Comparison of ENCODE assay signal across 21 mouse cellular contexts in the genomic region with DNA sequence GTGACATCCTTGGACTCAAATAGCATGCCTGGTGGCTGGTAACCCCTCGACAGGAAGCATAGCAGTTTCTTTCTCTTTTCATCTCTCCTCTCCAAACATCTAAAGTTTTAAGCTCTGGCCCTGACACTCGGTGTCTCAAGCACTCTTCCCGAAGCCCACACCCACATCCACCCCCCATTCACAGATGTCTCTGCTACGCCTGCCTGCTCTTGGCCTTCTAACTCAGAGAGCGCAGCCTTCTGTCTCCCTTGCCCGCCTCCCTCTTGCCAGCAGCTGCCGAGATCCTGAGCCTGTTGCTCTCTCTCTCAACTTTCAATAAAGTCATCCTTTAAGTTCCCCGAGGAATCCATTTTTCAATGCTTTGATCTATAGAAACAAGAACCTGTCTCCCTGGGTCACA.
A peak's percentile ranks its signal among the peaks of the same experiment; 100 is the strongest.
DNase-seq lines count a peak whose midpoint lies in the region; TF ChIP-seq lines count a peak whose summit lies in the region.
"Had no signal": no experiment of that assay in that cellular context is flagged by ENCODE, and none has a peak within 500 bp of the region (broad histone marks: within the 10 kb centered on the region; RNA-seq: fewer than 3 reads in every experiment).

No protein-coding gene starts in this region.

- H3K4me1 ChIP-seq in heart, embryonic 10.5 days = peaks cover 56% of the 10 kb centered on the region
- peaks cover 58% of the 10 kb centered on the region for H3K4me1 ChIP-seq in embryonic facial prominence, embryonic 10.5 days
- H3K4me1 ChIP-seq in limb, embryonic 10.5 days = peaks cover 43% of the 10 kb centered on the region
- H3K4me1 ChIP-seq: liver, embryonic 15.5 days; megakaryocyte, embryonic 14.5 days had no signal

- H3K4me3 ChIP-seq in heart, embryonic 10.5 days = no peak overlapping the region
- no peak overlapping the region for H3K4me3 ChIP-seq in embryonic facial prominence, embryonic 10.5 days
- no peak overlapping the region for H3K4me3 ChIP-seq in limb, embryonic 10.5 days
- no peak overlapping the region for H3K4me3 ChIP-seq in layer of hippocampus, adult 2 months
- H3K4me3 ChIP-seq: liver, embryonic 15.5 days; lung, embryonic 15.5 days; megakaryocyte, embryonic 14.5 days; midbrain, embryonic 13.5 days; neural tube, embryonic 12.5 days had no signal

- no peaks in the 10 kb centered on the region for H3K9me3 ChIP-seq in heart, embryonic 10.5 days
- H3K9me3 ChIP-seq in embryonic facial prominence, embryonic 10.5 days = no peaks in the 10 kb centered on the region
- H3K9me3 ChIP-seq in limb, embryonic 10.5 days (replicated peaks) = no peaks in the 10 kb centered on the region
- H3K9me3 ChIP-seq: liver, embryonic 15.5 days; lung, embryonic 15.5 days; megakaryocyte, embryonic 14.5 days; midbrain, embryonic 13.5 days; neural tube, embryonic 12.5 days had no signal

- no peak for DNase-seq in heart, embryonic 10.5 days (ENCODE audit: low spot score)
- no peak for DNase-seq in heart, adult 9 months (ENCODE audit: low spot score in 2 of 2)
- DNase-seq in left cerebral cortex, adult 18-20 months (ENCODE audit: low spot score in 2 of 2) = peak; percentile 30 to 33
- no peak for DNase-seq in left cerebral cortex, postnatal 36 days (ENCODE audit: low spot score in 2 of 2)
- no peak for DNase-seq in embryonic facial prominence, embryonic 10.5 days (ENCODE audit: low spot score)
- no peak for DNase-seq in limb, embryonic 10.5 days (ENCODE audit: low spot score)
- no peak for DNase-seq in layer of hippocampus, adult 2 months (ENCODE audit: low spot score in 2 of 2)
- DNase-seq: adrenal gland, adult 8-10 months; cerebellum, adult 8-10 months; gastrocnemius, postnatal 14 days; heart, adult 18-20 months; kidney, adult 2 months; liver; lung, postnatal 36 days; right cerebral cortex, postnatal 4 days had no signal

- H3K27me3 ChIP-seq in heart, embryonic 10.5 days (ENCODE audit: insufficient read depth, poor library complexity, severe bottlenecking) = no peaks in the 10 kb centered on the region
- H3K27me3 ChIP-seq in embryonic facial prominence, embryonic 10.5 days (replicated peaks; ENCODE audit: low read depth, poor library complexity, severe bottlenecking) = 0 out of 2 replicates have a peak, but pooled peaks cover 6% of the 10 kb centered on the region
- peaks cover 3% of the 10 kb centered on the region; the same call in 1 of the 2 replicates for H3K27me3 ChIP-seq in limb, embryonic 10.5 days (ENCODE audit: low read depth, poor library complexity, severe bottlenecking)
- H3K27me3 ChIP-seq: liver, embryonic 15.5 days; neural tube, embryonic 12.5 days had no signal

- 68% methylated on average over 8 of the region's 8 CpGs for WGBS in heart, embryonic 10.5 days
- 72% methylated on average over 8 of the region's 8 CpGs for WGBS in embryonic facial prominence, embryonic 10.5 days
- WGBS in limb, embryonic 10.5 days = 61% methylated on average over 8 of the region's 8 CpGs

- no peak for TF ChIP-seq CTCF in layer of hippocampus, adult 2 months (conservative IDR thresholded peaks at IDR 0.05)

- no peaks in the 10 kb centered on the region for H3K36me3 ChIP-seq in heart, embryonic 10.5 days
- no peaks in the 10 kb centered on the region for H3K36me3 ChIP-seq in embryonic facial prominence, embryonic 10.5 days (replicated peaks)
- no peaks in the 10 kb centered on the region for H3K36me3 ChIP-seq in limb, embryonic 10.5 days
- H3K36me3 ChIP-seq: liver, embryonic 15.5 days; lung, embryonic 15.5 days; midbrain, embryonic 13.5 days; neural tube, embryonic 12.5 days had no signal

- H3K27ac ChIP-seq in heart, embryonic 10.5 days = peak overlapping the region; percentile 83; the same call in 1 of the 2 replicates
- H3K27ac ChIP-seq in embryonic facial prominence, embryonic 10.5 days (replicated peaks) = peak overlapping the region; percentile 25
- H3K27ac ChIP-seq in limb, embryonic 10.5 days = peak overlapping the region; percentile 42
- H3K27ac ChIP-seq in layer of hippocampus, adult 2 months = no peak overlapping the region
- H3K27ac ChIP-seq: kidney, postnatal 0 days; liver, embryonic 15.5 days; lung, embryonic 15.5 days; midbrain, embryonic 13.5 days; neural tube, embryonic 12.5 days had no signal

- intact Hi-C loops in left cerebral cortex, postnatal 36 days (cut with DNase I) = loop anchor here (2.0 to 5.0 kb wide), 2 partner anchors 16 to 130 kb away; no protein-coding TSS in a partner anchor

Comparison
In these comparisons a context has a peak if more than half of its experiments do, and no peak if none do; other contexts are left out.
1. DNase-seq: peak in left cerebral cortex, adult 18-20 months (2 of 2); none in heart, embryonic 10.5 days (single experiment), heart, adult 9 months (0 of 2), left cerebral cortex, postnatal 36 days (0 of 2), embryonic facial prominence, embryonic 10.5 days (single experiment), limb, embryonic 10.5 days (single experiment) and layer of hippocampus, adult 2 months (0 of 2).